Mouse (Mus musculus): Measurements from ENCODE around the gene Rassf5. TPM values are rescaled to one million over a fixed set of nuclear protein-coding genes. Genes with fewer than 3 reads are reported as not detected.

Gene Rassf5
- 120 to 128 TPM (median 124 TPM) in 4 replicates for total RNA-seq (2023)

GRCm38 (mm10) chr1:131245089-131245856 lies at the start of gene Rassf5:
Gene Rassf5 (minus strand): TSS chr1:131245258.

GRCm38 (mm10) chr1:131279456-131279776 lies 34.4 kb upstream of the Rassf5 start, which contains the start of gene Ikbke:
Gene Ikbke (minus strand): TSS chr1:131279606.

GRCm38 (mm10) chr1:131153018-131153629 lies 91.9 kb downstream of the Rassf5 start, which contains the start of gene Eif2d:
Gene Eif2d (plus strand): TSS chr1:131153181.

GRCm38 (mm10) chr1:131138191-131139016 lies 106.7 kb downstream of the Rassf5 start, which contains the start of gene Dyrk3:
Gene Dyrk3 (minus strand): TSS chr1:131138340.

Other genes with a start within 250 kb of the Rassf5 start
- 2.4 to 3.6 TPM (median 3.3 TPM) in 4 replicates for gene Il10, start 225.4 kb downstream of the Rassf5 start, total RNA-seq (2023)
- gene Mapkapk2, start 147.4 kb downstream of the Rassf5 start, total RNA-seq (2023), result 102 to 104 TPM (median 103 TPM) in 4 replicates
- 22.1 to 32.8 TPM (median 26.2 TPM) in 4 replicates for gene Dyrk3, start 106.9 kb downstream of the Rassf5 start, total RNA-seq (2023)
- 33.9 to 37.1 TPM (median 35.3 TPM) in 4 replicates for gene Eif2d, start 92.1 kb downstream of the Rassf5 start, total RNA-seq (2023)
- gene Ikbke, start 34.3 kb upstream of the Rassf5 start, total RNA-seq (2023), result 19.1 to 24.0 TPM (median 22.1 TPM) in 4 replicates

All from B cell, adult 62 days (primary cell).